Mouse (Mus musculus) CD4-positive, CD25-positive, alpha-beta regulatory T cell, adult 4 months (primary cell): Measurements from ENCODE around the gene Dhodh. TPM values are rescaled to one million over a fixed set of nuclear protein-coding genes. Genes with fewer than 3 reads are reported as not detected.
A peak's percentile ranks its signal among the peaks of the same experiment; 100 is the strongest.

Experiments used
- ATAC-seq: one replicate; pipeline ENCODE4 v1.8.0; 2017
- polyA plus RNA-seq, 2 experiments: library from polyadenylated mRNA; unstranded; fragments of 100-300 nt; shearing (Covaris generic); gene quantifications; one replicate each; pipeline ENCODE4 v1.2.1; 2017

Gene Dhodh
- polyA plus RNA-seq, 2 experiments from 2014 or later, result 39.2 to 46.8 TPM

- no peak for ATAC-seq
Observed at GRCm38 (mm10) chr8:109585652-109586051, 22.8 kb downstream of the Dhodh start.

GRCm38 (mm10) chr8:109584830-109585229 is 23.6 kb downstream of the Dhodh start:
- ATAC-seq, result no peak

GRCm38 (mm10) chr8:109584293-109584692 is 24.2 kb downstream of the Dhodh start:
- ATAC-seq, result no peak

GRCm38 (mm10) chr8:109578900-109579301 is 29.6 kb downstream of the Dhodh start, which contains the start of gene Hp:
Hp (minus strand) TSS chr8:109579172.
- ATAC-seq, result no peak

GRCm38 (mm10) chr8:109576311-109576710 is 32.2 kb downstream of the Dhodh start:
- ATAC-seq, result no peak

GRCm38 (mm10) chr8:109571139-109571538 is 37.3 kb downstream of the Dhodh start:
- no peak for ATAC-seq

GRCm38 (mm10) chr8:109565498-109566333 is 42.8 kb downstream of the Dhodh start, which contains the start of the genes Dhx38 and Txnl4b:
Dhx38 (minus strand) TSS chr8:109565861.
Txnl4b (plus strand) TSS chr8:109565892.
- peak; percentile 98 for ATAC-seq

- ATAC-seq, result no peak
Observed at GRCm38 (mm10) chr8:109564766-109565165, 43.7 kb downstream of the Dhodh start.

GRCm38 (mm10) chr8:109563881-109564280 is 44.6 kb downstream of the Dhodh start:
- ATAC-seq, result no peak

GRCm38 (mm10) chr8:109551663-109552062 is 56.8 kb downstream of the Dhodh start:
- no peak for ATAC-seq

- ATAC-seq, result no peak
Observed at GRCm38 (mm10) chr8:109544049-109544448, 64.4 kb downstream of the Dhodh start.

GRCm38 (mm10) chr8:109542748-109543519 is 65.5 kb downstream of the Dhodh start:
- ATAC-seq, result no peak

GRCm38 (mm10) chr8:109542165-109542564 is 66.3 kb downstream of the Dhodh start:
- no peak for ATAC-seq

Other genes with a start within 250 kb of the Dhodh start
- not detected for gene Pmfbp1, start 114.6 kb downstream of the Dhodh start, polyA plus RNA-seq
- 10 to 100 TPM; 11.7 to 26.7 TPM for gene Dhx38, start 42.8 kb downstream of the Dhodh start, polyA plus RNA-seq
- gene Txnl4b, start 42.8 kb downstream of the Dhodh start, polyA plus RNA-seq, result 10 to 100 TPM; 23.6 to 32.9 TPM
- not detected for gene Hp, start 29.5 kb downstream of the Dhodh start, polyA plus RNA-seq
- under 1 TPM; 0.74 to 0.79 TPM for gene Pkd1l3, start 5.8 kb upstream of the Dhodh start, polyA plus RNA-seq
- gene Ist1, start 84.6 kb upstream of the Dhodh start, polyA plus RNA-seq, result 100 to 1,000 TPM; 139 to 163 TPM
- 1 to 10 TPM; 3.6 to 7.9 TPM for gene Zfp821, start 96.9 kb upstream of the Dhodh start, polyA plus RNA-seq
- gene Atxn1l, start 129.1 kb upstream of the Dhodh start, polyA plus RNA-seq, result 1 to 10 TPM; 2.3 to 3.8 TPM
- gene Ap1g1, start 169.9 kb upstream of the Dhodh start, polyA plus RNA-seq, result 10 to 100 TPM; 32.7 to 34.3 TPM